Mouse (Mus musculus): ENCODE measurements at regions not wholly inside any gene's neighbourhood (a gene's known extent, or its start where the extent isn't known, plus 50 kb on each side); places are given as distances from the start of the nearest gene placed in this dataset.
"Not testable (repeated sequence)": the region's sequence is repeated elsewhere in the genome, so short reads cannot be mapped to it uniquely, and the experiment has no call there.

DNA sequence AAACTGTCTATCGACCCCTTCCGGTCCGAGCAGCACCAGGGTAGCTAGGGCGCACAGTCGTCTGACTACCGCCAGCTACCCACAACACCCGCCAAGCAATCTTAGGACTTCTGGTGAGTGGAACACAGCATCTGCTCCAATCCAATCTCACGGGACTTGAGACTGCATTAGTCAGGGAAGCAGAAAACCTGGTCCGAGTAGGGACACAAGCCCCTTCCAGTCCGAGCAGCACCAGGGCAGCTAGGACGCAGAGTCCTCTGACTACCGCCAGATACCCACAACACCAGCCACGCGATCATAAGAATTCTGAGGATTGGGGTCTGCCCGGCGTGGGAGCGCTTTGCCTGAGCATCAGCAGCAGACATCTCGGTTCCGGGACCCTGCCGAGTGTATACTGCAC lies 79.6 kb downstream of the Gm10715 start:
- H3K4me3 ChIP-seq (ENCODE audit: low read depth, low read length), result peak overlapping the region; percentile 4; the same call in 1 of the 2 replicates
- not testable (repeated sequence) for H3K4me1 ChIP-seq (ENCODE audit: control insufficient read depth, insufficient read depth, low read length); H3K9me3 ChIP-seq (replicated peaks; ENCODE audit: control insufficient read depth, insufficient read depth, low read length, poor library complexity, severe bottlenecking); H3K27ac ChIP-seq (ENCODE audit: insufficient read depth, low read length); H3K36me3 ChIP-seq (ENCODE audit: control insufficient read depth, insufficient read depth, low read length, poor library complexity, severe bottlenecking); H3K9ac ChIP-seq (ENCODE audit: low read depth, poor library complexity, severe bottlenecking); H3K27me3 ChIP-seq (ENCODE audit: control insufficient read depth, insufficient read depth, low read length, poor library complexity, severe bottlenecking)

GRCm38 (mm10) chr9:3161181-3161580 lies 124.5 kb downstream of the Gm10715 start:
- TF ChIP-seq CTCF (IDR thresholded peaks at IDR 0.05; ENCODE audit: low read depth, low read length) (no peak), EP300 (IDR thresholded peaks at IDR 0.05; ENCODE audit: insufficient read depth, low read depth, low read length) (no peak), POLR2A (IDR thresholded peaks at IDR 0.05; ENCODE audit: insufficient read depth, low read length) (no peak)
- Histone ChIP-seq H3K4me1 (ENCODE audit: control insufficient read depth, insufficient read depth, low read length) (no peaks in the 10 kb centered on the region), H3K27ac (ENCODE audit: insufficient read depth, low read length) (no peak overlapping the region), H3K4me3 (ENCODE audit: low read depth, low read length) (no peak overlapping the region), H3K36me3 (ENCODE audit: control insufficient read depth, insufficient read depth, low read length, poor library complexity, severe bottlenecking) (no peaks in the 10 kb centered on the region), H3K9ac (ENCODE audit: low read depth, poor library complexity, severe bottlenecking) (no peak overlapping the region), H3K27me3 (ENCODE audit: control insufficient read depth, insufficient read depth, low read length, poor library complexity, severe bottlenecking) (no peaks in the 10 kb centered on the region), H3K9me3 (replicated peaks; ENCODE audit: control insufficient read depth, insufficient read depth, low read length, poor library complexity, severe bottlenecking) (no peaks in the 10 kb centered on the region)

GRCm38 (mm10) chr9:3184343-3184742 lies 147.7 kb downstream of the Gm10715 start:
- no peaks in the 10 kb centered on the region for H3K27me3 ChIP-seq (ENCODE audit: control insufficient read depth, insufficient read depth, low read length, poor library complexity, severe bottlenecking)
- no peaks in the 10 kb centered on the region for H3K4me1 ChIP-seq (ENCODE audit: control insufficient read depth, insufficient read depth, low read length)
- no peak overlapping the region for H3K4me3 ChIP-seq (ENCODE audit: low read depth, low read length)
- H3K9ac ChIP-seq (ENCODE audit: low read depth, poor library complexity, severe bottlenecking), result no peak overlapping the region
- no peaks in the 10 kb centered on the region for H3K9me3 ChIP-seq (replicated peaks; ENCODE audit: control insufficient read depth, insufficient read depth, low read length, poor library complexity, severe bottlenecking)
- H3K36me3 ChIP-seq (ENCODE audit: control insufficient read depth, insufficient read depth, low read length, poor library complexity, severe bottlenecking), result no peaks in the 10 kb centered on the region
- TF ChIP-seq EP300 (IDR thresholded peaks at IDR 0.05; ENCODE audit: insufficient read depth, low read depth, low read length), result no peak
- TF ChIP-seq POLR2A (IDR thresholded peaks at IDR 0.05; ENCODE audit: insufficient read depth, low read length), result no peak
- no peak for TF ChIP-seq CTCF (IDR thresholded peaks at IDR 0.05; ENCODE audit: low read depth, low read length)
- H3K27ac ChIP-seq (ENCODE audit: insufficient read depth, low read length), result no peak overlapping the region

GRCm38 (mm10) chr9:3199151-3200018 lies 135.6 kb upstream of the Alkbh8 start:
- Histone ChIP-seq H3K27me3 (ENCODE audit: control insufficient read depth, insufficient read depth, low read length, poor library complexity, severe bottlenecking) (no peaks in the 10 kb centered on the region), H3K9me3 (replicated peaks; ENCODE audit: control insufficient read depth, insufficient read depth, low read length, poor library complexity, severe bottlenecking) (no peaks in the 10 kb centered on the region), H3K36me3 (ENCODE audit: control insufficient read depth, insufficient read depth, low read length, poor library complexity, severe bottlenecking) (no peaks in the 10 kb centered on the region), H3K4me1 (ENCODE audit: control insufficient read depth, insufficient read depth, low read length) (no peaks in the 10 kb centered on the region), H3K9ac (ENCODE audit: low read depth, poor library complexity, severe bottlenecking) (peak overlapping the region; percentile 52), H3K27ac (ENCODE audit: insufficient read depth, low read length) (no peak overlapping the region), H3K4me3 (ENCODE audit: low read depth, low read length) (peak overlapping the region; percentile 75)
- no peak for TF ChIP-seq POLR2A (IDR thresholded peaks at IDR 0.05; ENCODE audit: insufficient read depth, low read length)
- TF ChIP-seq EP300 (IDR thresholded peaks at IDR 0.05; ENCODE audit: insufficient read depth, low read depth, low read length), result no peak
- TF ChIP-seq CTCF (IDR thresholded peaks at IDR 0.05; ENCODE audit: low read depth, low read length), result no peak

- H3K27me3 ChIP-seq (ENCODE audit: control insufficient read depth, insufficient read depth, low read length, poor library complexity, severe bottlenecking); H3K9me3 ChIP-seq (replicated peaks; ENCODE audit: control insufficient read depth, insufficient read depth, low read length, poor library complexity, severe bottlenecking): not testable (repeated sequence)
- H3K4me3 ChIP-seq (ENCODE audit: low read depth, low read length), result peak overlapping the region; percentile 17; the same call in 1 of the 2 replicates
These were observed 135.0 kb upstream of the Alkbh8 start for GRCm38 (mm10) chr9:3200019-3200347.

GRCm38 (mm10) chr9:3208120-3208519 lies 126.8 kb upstream of the Alkbh8 start:
- not testable (repeated sequence) for H3K27ac ChIP-seq (ENCODE audit: insufficient read depth, low read length); H3K4me3 ChIP-seq (ENCODE audit: low read depth, low read length); H3K9ac ChIP-seq (ENCODE audit: low read depth, poor library complexity, severe bottlenecking); H3K4me1 ChIP-seq (ENCODE audit: control insufficient read depth, insufficient read depth, low read length); H3K36me3 ChIP-seq (ENCODE audit: control insufficient read depth, insufficient read depth, low read length, poor library complexity, severe bottlenecking); H3K9me3 ChIP-seq (replicated peaks; ENCODE audit: control insufficient read depth, insufficient read depth, low read length, poor library complexity, severe bottlenecking); H3K27me3 ChIP-seq (ENCODE audit: control insufficient read depth, insufficient read depth, low read length, poor library complexity, severe bottlenecking)

More at GRCm38 (mm10) chr9:3200019-3200347, 135.0 kb upstream of the Alkbh8 start:
- H3K36me3 ChIP-seq (ENCODE audit: control insufficient read depth, insufficient read depth, low read length, poor library complexity, severe bottlenecking); H3K27ac ChIP-seq (ENCODE audit: insufficient read depth, low read length); H3K9ac ChIP-seq (ENCODE audit: low read depth, poor library complexity, severe bottlenecking); H3K4me1 ChIP-seq (ENCODE audit: control insufficient read depth, insufficient read depth, low read length): not testable (repeated sequence)
